Mouse (Mus musculus) telencephalon, adult 2 months (tissue): Measurements from ENCODE around the gene Nepro.

Experiments used
- DNase-seq: peaks from one replicate; pipeline ENCODE4 v3.0.0-alpha.2; 2011; ENCODE audit warnings: low read depth, low spot score

Gene Nepro

GRCm38 (mm10) chr16:44724083-44724787 is at the start of gene Nepro:
Nepro (plus strand) TSS chr16:44724301.
- DNase-seq = peak; percentile 86

DNA sequence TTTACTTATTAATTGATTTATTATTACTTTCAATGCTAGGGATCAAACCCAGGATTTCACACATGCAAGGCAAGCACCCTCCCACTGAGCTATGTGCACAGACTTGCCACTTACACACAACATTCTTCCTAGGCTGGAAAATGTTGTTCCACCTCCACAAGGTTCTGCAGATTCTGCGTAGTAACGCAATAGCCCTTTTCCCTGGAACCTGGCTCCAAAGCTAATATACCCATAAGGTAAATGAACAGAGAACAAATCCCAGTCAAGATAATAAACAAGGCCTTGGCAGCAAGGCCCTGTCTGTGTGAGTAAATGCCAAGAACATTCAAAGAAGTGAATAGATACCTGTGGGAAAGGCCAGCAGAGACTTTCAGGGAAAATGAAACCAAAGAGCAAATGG is 47.7 kb upstream of the Nepro start:
- no peak for DNase-seq

DNA sequence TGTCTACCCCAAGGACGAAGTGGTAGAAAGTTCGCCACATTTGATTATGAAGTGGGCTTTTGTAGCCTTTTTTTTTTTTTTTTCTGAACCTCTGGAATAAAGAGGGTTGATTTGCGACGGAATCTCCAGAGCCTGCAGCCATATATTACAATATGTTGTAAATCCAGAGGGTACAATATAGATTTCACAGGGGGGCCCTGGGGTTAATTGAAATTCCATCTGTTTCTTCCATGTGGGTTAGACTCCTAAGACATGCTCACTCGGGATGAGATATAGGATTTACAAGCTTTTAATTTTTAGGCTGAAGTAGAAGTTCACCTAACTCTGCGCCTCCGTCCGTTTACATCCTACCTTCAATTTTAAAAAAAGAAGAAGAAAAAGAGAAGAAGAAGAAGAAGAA is 45.0 kb upstream of the Nepro start:
- no peak for DNase-seq

- DNase-seq = no peak
Measured at GRCm38 (mm10) chr16:44679503-44679971, 44.6 kb upstream of the Nepro start.

- peak; percentile 80 for DNase-seq
Measured at GRCm38 (mm10) chr16:44680756-44681498, 43.2 kb upstream of the Nepro start.

DNA sequence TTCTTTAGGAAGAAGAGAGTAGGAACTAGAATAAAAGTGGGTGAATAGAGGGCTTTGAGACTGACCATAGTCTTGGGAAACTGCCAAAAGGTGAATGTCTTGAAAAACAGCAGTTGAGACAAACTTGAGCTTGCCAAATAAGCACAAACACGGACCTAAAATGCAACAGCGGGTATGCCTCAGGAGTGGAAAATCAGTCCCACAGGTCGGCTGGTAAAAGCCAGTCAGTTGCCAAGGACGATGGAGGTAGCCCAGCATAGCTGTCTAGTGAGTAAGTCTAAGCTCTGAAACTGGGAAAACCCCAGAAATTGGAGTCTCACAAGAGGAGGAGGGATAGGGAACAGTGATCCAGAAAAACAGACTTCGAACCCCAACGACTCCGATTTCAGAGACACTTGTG is 39.5 kb upstream of the Nepro start:
- DNase-seq = no peak

GRCm38 (mm10) chr16:44685401-44685800 is 38.7 kb upstream of the Nepro start:
- DNase-seq = no peak

GRCm38 (mm10) chr16:44686991-44687718 is 36.9 kb upstream of the Nepro start:
- no peak for DNase-seq

GRCm38 (mm10) chr16:44687719-44688420 is 36.2 kb upstream of the Nepro start:
- DNase-seq = no peak

DNA sequence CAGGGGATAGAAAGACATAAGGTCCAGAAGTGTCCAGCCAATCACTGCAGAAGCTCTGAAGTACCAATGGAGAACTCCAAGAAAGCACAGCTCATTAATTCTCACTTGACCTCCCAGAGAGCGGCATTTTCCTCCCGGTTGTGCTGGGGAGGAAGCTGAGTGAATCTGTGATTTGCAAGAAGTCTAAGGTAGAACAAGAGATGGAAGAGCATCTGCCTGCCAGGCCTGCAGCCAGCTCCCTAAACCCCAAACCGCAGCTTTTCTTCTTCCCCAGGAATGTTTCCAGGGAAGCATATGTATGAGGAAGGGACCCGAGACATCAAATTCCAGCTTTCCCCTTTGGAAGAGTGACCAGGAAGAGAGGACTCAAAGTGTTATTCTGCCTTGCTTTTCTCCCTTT is 35.6 kb upstream of the Nepro start:
- DNase-seq = no peak

DNA sequence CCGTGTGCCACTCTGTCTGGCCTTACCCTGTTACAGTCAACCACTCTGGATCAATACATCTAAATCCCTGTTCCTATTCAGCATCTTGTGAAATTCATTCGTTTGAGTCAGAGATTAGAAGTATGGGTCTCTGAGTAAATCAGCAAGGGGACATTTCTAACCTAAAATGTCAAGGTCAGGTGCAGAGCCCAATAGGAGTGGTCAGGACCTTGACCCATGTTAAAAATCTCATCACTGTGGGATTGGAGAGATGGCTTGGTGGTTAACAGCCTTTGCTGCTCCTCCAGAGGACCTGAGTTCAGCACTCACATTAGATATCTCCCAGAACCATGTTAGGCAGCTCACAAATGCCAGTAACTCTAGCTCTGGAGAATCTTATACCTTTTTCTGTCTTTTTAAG is 33.6 kb upstream of the Nepro start:
- no peak for DNase-seq

GRCm38 (mm10) chr16:44691066-44691465 is 33.0 kb upstream of the Nepro start:
- no peak for DNase-seq

- no peak for DNase-seq
Measured at GRCm38 (mm10) chr16:44691561-44692141, 32.5 kb upstream of the Nepro start.

GRCm38 (mm10) chr16:44692541-44692940 is 31.6 kb upstream of the Nepro start:
- no peak for DNase-seq

DNA sequence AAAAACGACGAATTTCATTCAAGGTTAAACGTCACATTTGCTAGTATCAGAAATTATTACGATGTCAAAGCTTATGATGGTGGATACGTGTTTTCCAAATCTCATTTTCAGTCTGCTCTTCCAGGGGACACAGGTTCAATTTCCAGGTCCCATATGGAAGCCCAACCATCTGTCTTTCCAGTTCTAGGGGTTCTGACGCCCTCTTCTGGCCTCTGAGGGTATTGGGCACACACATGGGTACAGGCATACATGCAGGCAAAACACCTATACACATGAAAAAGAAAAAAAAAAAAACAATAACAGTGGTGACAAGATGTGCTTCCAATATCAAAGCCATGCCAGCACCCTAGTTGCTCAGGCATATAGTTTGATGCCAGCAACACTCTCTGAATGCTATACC is 30.4 kb upstream of the Nepro start:
- no peak for DNase-seq

DNA sequence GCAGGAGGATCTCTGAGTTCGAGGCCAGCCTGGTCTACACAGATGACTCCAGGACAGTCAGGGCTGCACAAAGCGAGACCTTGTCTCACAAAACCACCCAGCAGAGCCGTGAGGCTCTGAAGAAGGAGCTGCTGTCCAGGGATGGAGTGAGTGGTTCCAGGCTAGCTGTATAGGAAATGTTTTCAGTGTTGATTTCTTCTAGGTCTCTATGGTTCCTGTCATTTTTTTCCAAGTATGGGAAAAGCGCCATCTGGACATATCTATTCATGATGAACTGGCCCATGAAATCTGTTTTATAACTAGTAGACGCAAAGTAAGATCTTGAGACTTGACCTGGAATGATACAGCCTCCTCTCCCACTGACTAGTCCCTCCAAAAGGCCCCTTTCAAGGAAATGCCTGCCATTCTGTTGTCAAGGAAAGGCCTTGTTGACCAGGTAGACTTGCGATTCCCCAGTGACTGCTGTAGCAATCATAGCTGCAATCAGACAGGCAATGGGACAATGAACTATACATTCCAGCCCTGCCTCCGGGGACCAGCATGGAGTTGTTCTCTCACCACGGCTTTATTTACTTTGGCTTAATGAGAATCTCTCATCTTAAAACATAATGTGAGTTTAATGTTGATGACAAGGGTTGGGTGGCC is 28.8 kb upstream of the Nepro start:
- no peak for DNase-seq

GRCm38 (mm10) chr16:44695859-44696620 is 28.1 kb upstream of the Nepro start:
- DNase-seq = no peak

DNA sequence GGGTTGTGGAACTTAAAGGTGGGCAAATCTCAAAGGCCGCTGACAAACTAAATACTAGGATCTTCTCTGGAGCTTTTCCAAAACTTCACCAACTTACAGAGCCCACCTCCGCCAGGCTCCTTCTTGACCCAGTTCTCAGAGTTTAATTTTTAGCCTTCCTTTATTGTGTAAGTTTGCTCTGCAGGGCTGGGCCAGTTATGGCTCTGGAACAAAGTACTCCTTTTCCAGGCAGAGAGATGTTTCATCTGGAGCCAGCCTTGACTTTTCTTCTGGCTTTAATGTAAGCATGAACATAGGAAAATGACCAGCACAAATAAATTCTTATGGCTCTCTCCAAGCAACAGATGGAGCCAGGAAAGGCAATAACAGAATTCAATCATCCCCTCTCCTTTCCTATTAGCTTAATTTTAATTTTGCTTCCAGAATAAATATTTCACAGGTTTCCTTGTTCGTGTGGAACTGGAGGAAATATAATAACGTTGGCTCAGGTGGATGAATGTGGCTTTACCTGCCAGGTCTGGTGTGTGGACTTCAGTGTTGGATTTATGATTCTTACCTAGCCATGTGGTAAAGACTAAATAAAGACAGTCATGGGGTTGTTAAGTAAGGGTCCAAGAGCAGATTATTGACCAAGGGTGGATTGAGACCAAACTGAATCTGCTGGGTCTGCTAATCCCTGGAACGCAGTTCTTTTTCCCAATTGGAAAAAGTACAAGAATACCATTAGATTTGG is 26.5 kb upstream of the Nepro start:
- DNase-seq = no peak

- DNase-seq = no peak
Measured at GRCm38 (mm10) chr16:44701155-44701554, 22.9 kb upstream of the Nepro start.
